Mouse (Mus musculus) sigmoid colon, adult 10 weeks (tissue): ENCODE results near the gene Smim12. TPM values are rescaled to one million over a fixed set of nuclear protein-coding genes. Genes with fewer than 3 reads are reported as not detected.

ENCODE experiments used
- polyA plus RNA-seq: library from polyadenylated mRNA; stranded (reverse); fragments of 350-450 nt; fragmentation: Illumina TruSeq; extraction: RNeasy Lipid Tissue Mini Kit (QIAGEN cat#74804); gene quantifications from one replicate; pipeline ENCODE4 v1.2.3, GENCODE M21; 2014; ENCODE audit warnings: low read depth, low replicate concordance

Gene Smim12
- 1.1 TPM for polyA plus RNA-seq

DNA sequence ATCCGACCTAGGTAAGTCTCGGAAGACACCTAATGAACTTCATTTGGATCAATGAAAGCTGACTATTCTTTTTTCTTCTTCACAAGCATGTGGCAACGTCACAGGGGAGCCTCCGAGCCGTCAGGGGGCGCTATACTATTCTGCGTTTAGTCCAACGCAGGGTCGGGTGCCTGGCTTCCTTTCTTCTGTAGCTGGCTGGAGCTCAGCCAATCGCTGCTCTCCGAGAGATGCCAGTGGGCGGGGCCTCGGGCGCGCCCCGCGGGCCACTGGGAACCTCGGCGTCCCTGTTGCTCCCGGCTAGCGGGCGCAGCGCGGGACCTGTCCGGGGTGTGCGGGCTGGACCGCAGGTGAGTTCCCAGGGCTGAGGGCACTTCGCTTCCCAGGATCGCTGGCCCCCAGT is at the start of gene Smim12:
Smim12 (plus strand) TSS at position 233 of the 400 bp plus-strand sequence.

Other genes starting within 250 kb of the Smim12 start
- gene Sfpq, start 222.5 kb upstream of the Smim12 start, polyA plus RNA-seq = 380 TPM
- gene Zmym1, start 182.6 kb upstream of the Smim12 start, polyA plus RNA-seq = 17.9 TPM
- 75.0 TPM for gene Zmym6, start 166.4 kb upstream of the Smim12 start, polyA plus RNA-seq
- 24.6 TPM for gene Tmem35b, start 120.1 kb upstream of the Smim12 start, polyA plus RNA-seq
- gene Dlgap3, start 74.6 kb upstream of the Smim12 start, polyA plus RNA-seq = not detected
- not detected for gene Gja4, start 70.3 kb downstream of the Smim12 start, polyA plus RNA-seq
- gene Gjb3, start 87.1 kb downstream of the Smim12 start, polyA plus RNA-seq = 4.0 TPM
- not detected for gene Gjb4, start 110.3 kb downstream of the Smim12 start, polyA plus RNA-seq
- 0.41 TPM for gene Gjb5, start 114.4 kb downstream of the Smim12 start, polyA plus RNA-seq